Mouse (Mus musculus) c-Kit-positive CD71-positive TER-119-positive erythroid progenitor cells, embryonic 14.5 days (primary cell): ENCODE measurements at regions not wholly inside any gene's neighbourhood (a gene's known extent, or its start where the extent isn't known, plus 50 kb on each side); places are given as distances from the start of the nearest gene placed in this dataset.

Experiments
- DNase-seq: peaks from one replicate; pipeline ENCODE4 v3.0.0-alpha.2; 2013; ENCODE audit warnings: low spot score

- no peak for DNase-seq
These were observed 130.8 kb upstream of the Ubr2 start for GRCm38 (mm10) chr17:47140969-47141842.

- no peak for DNase-seq
These were observed 130.0 kb upstream of the Ubr2 start for GRCm38 (mm10) chr17:47140241-47140968.

GRCm38 (mm10) chr17:47139730-47140231 is 129.4 kb upstream of the Ubr2 start:
- no peak for DNase-seq

- no peak for DNase-seq
These were observed 128.8 kb upstream of the Ubr2 start for GRCm38 (mm10) chr17:47139171-47139617.

- no peak for DNase-seq
These were observed 127.8 kb upstream of the Ubr2 start for GRCm38 (mm10) chr17:47138174-47138573.

GRCm38 (mm10) chr17:47135391-47135790 is 125.0 kb upstream of the Ubr2 start:
- DNase-seq = no peak

DNA sequence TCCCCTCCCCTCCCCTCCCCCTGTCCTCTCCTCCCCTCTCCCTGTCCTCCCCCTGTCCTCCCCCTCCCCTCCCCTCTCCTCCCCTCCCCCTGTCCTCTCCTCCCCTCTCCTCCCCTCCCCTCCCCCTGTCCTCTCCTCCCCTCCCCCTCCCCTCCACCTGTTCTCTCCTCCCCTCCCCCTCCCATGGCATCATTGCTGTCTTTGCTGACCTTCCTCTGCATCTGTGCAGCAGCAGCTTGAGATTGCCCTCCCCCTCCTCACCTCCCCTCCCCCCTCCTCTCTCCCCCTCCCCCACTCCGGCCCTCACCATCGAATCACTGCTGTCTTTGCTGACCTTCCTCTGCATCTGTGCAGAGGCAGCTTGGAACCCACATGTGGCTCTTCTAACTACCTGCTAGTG is 123.4 kb upstream of the Ubr2 start:
- no peak for DNase-seq

- no peak for DNase-seq
These were observed 117.2 kb upstream of the Ubr2 start for GRCm38 (mm10) chr17:47127571-47127970.

GRCm38 (mm10) chr17:47123576-47123975 is 113.2 kb upstream of the Ubr2 start:
- DNase-seq = no peak

GRCm38 (mm10) chr17:47122221-47122620 is 111.9 kb upstream of the Ubr2 start:
- DNase-seq = no peak

GRCm38 (mm10) chr17:47118010-47118409 is 107.7 kb upstream of the Ubr2 start:
- DNase-seq = no peak

- peak; percentile 17 for DNase-seq
These were observed 105.4 kb upstream of the Ubr2 start for GRCm38 (mm10) chr17:47115754-47116153.

DNA sequence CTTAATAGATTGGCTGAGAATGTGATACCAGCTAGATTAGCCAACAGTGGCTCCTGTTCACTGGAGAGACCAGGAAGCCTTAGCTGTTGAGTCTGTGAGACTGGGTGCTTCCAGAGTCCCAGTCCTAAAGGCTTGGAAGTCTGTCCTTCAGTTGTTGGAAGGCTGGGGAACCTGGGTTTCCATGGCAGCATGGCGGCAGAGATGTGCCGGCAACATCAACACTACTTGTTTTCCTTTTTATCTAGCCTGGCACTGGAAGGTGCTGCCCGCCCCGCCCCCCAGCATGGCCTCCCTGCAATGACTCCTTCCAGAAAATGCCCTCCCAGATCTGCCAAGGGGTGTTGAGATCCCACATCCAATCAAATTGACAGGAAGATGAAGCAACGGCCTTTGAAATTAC is 104.8 kb upstream of the Ubr2 start:
- DNase-seq = no peak

- DNase-seq = no peak
These were observed 104.4 kb upstream of the Ubr2 start for GRCm38 (mm10) chr17:47114736-47115135.

DNA sequence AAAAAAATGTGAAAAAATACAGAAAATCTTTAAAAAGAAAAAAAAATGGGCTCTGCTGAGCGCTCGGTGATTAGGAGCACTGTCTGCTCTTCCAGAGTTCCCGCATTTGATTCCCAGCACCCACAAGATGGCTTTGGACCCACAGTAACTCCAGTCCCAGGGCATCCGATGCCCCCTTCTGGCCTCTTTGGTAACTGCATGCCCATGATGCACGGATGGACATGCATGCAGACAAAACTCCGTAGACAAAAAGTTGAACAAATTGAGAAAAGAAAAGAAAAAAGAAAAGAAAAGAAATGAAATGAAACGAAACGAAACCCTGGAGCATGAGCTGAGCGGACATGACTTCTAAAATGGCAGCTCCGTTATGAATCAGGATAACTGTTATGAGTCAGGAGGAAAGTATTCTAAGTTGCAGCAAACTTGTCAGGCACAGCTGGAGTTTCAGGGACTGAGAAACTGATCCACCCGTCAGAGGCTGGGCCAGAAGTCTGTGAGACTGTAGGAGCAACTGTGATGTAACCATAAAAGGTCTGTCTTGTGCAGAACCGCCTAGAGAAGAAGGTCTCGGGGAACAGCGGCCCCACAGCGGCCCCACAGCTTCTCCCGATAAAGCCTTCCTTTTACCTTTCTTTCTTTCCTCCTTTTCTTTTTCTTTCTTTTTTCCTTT is 102.3 kb upstream of the Ubr2 start:
- DNase-seq = no peak

- no peak for DNase-seq
These were observed 100.5 kb upstream of the Ubr2 start for GRCm38 (mm10) chr17:47110836-47111235.

DNA sequence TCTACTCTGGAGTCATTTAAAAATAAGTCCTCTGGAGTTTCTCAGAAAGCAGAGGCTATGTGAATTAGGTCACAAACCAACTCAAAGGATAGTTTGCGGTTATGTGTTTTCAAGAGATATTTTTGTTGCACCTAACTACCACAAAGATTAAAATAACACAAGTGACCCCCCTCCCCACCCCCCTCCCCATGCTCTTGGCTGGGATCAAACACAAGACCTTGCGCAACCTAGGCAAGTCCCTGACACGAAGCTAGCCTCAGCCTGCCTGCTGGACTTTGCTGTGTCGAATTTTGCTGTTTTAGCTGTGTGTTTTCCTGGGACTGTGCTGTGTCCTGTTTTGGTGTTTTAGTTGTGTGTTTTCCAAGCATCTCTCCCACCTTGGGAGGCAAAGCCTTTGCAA is 94.0 kb upstream of the Ubr2 start:
- DNase-seq = no peak

GRCm38 (mm10) chr17:47095191-47095590 is 84.8 kb upstream of the Ubr2 start:
- DNase-seq = no peak

GRCm38 (mm10) chr17:47092076-47092475 is 81.7 kb upstream of the Ubr2 start:
- no peak for DNase-seq

DNA sequence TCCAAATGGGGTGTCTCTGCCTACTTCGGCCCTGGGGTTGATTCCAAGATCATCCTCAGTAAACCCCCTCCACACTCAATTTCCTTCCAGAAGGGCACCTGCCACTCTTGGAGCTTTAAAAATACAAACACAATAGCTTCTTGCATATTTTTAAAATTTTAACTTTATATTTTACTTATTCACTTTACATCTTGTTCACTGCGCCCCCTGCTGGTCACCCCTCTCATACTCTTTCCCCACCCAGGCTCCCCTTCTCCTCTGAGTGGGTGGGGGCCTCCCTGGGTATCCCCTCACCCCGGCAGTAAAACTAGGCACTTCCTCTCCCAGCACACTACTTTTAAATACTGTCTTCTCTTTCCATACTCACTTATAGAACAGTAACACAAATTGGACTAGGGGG is 79.4 kb upstream of the Ubr2 start:
- peak; percentile 4 for DNase-seq

DNA sequence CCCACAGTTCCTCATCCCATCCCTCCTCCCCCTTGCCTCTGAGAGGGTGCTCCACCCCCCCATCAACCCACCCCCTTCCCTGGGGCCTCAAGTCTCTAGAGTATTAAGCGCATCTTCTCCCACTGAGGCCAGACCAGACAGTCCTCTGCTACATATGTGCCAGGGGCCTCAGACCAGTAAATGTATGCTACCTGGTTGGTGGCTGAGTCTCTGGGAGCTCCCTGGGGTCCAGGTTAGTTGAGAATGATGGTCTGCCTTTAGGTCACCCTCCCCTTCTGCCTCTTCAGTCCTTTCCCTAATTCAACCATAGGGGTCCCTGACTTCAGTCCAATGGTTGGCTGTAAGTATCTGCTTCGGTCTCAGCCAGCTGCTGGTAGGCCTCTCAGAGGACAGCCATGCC is 58.9 kb upstream of the Ubr2 start:
- no peak for DNase-seq

- DNase-seq = no peak
These were observed 55.0 kb upstream of the Ubr2 start for GRCm38 (mm10) chr17:47065307-47065901.
